Mouse (Mus musculus) heart, embryonic 11.5 days (tissue): Measurements from ENCODE around the gene Zbbx. TPM values are rescaled to one million over a fixed set of nuclear protein-coding genes. Genes with fewer than 3 reads are reported as not detected.

ENCODE experiments used
- polyA plus RNA-seq: library from polyadenylated mRNA; unstranded; fragments of >200 nt; fragmentation: Nextera tagmentation; extraction: Ambion mirVana; gene quantifications from 2 replicates; pipeline ENCODE4 v1.2.1, GENCODE M21; 2014

The Zbbx gene
- polyA plus RNA-seq, 1 experiment from 2014 or later, result not detected

Other genes with a start within 250 kb of the Zbbx start
- not detected in 2 replicates for gene Serpini2, start 105.0 kb upstream of the Zbbx start, polyA plus RNA-seq